Mouse (Mus musculus) left cerebral cortex, postnatal 10 days (tissue): ENCODE data around the gene Gna14. TPM values are rescaled to one million over a fixed set of nuclear protein-coding genes. Genes with fewer than 3 reads are reported as not detected.

Experiments
- DNase-seq, 2 experiments: peaks; one replicate each; pipeline ENCODE4 v3.0.0; 2021 to 2022; ENCODE audit warnings: low spot score in 2 of 2, mixed read lengths in 1 of 2; ENCODE audit errors: extremely low spot score in 1 of 2
- intact Hi-C: fragments of 180-260 bp; cut with DNase I; formaldehyde crosslinking; loops from one replicate; pipeline ENCODE4 v1.15.1; 2025
- total RNA-seq, 2 experiments: library from RNA; stranded (reverse); gene quantifications; 2 replicates each; pipeline ENCODE4 v1.2.3; 2021

Gene Gna14
- total RNA-seq, 2 experiments from 2014 or later, result 0.24 TPM

GRCm38 (mm10) chr19:16494816-16495516 is 59.4 kb downstream of the Gna14 start:
- no peak for DNase-seq
- intact Hi-C loops, result no loop called here

DNA sequence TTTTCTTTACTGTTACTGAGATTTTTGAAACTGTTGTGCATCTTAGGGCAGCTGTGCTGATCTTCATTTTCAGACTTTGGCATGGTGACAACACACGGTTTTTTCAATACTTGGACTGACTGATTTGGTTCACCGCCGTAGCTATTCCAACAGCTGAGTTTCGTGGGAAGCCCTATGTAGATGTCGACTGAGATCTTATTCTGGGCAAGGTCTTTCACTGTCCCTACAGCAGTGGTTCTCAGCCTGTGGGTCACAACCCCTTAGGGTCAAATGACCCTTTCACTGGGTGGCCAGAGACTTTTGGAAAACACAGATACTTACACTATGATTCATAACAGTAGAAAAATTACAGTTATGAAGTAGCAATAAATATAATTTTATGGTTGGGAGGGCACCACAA is 60.5 kb downstream of the Gna14 start:
- intact Hi-C loops, result no loop called here
- DNase-seq, result no peak

GRCm38 (mm10) chr19:16502054-16502453 is 66.5 kb downstream of the Gna14 start:
- DNase-seq, result no peak
- intact Hi-C loops, result no loop called here

- DNase-seq, result peak in 1 of 2 experiments; percentile 7
- intact Hi-C loops, result no loop called here
These were observed 71.3 kb downstream of the Gna14 start for GRCm38 (mm10) chr19:16506711-16507364.

DNA sequence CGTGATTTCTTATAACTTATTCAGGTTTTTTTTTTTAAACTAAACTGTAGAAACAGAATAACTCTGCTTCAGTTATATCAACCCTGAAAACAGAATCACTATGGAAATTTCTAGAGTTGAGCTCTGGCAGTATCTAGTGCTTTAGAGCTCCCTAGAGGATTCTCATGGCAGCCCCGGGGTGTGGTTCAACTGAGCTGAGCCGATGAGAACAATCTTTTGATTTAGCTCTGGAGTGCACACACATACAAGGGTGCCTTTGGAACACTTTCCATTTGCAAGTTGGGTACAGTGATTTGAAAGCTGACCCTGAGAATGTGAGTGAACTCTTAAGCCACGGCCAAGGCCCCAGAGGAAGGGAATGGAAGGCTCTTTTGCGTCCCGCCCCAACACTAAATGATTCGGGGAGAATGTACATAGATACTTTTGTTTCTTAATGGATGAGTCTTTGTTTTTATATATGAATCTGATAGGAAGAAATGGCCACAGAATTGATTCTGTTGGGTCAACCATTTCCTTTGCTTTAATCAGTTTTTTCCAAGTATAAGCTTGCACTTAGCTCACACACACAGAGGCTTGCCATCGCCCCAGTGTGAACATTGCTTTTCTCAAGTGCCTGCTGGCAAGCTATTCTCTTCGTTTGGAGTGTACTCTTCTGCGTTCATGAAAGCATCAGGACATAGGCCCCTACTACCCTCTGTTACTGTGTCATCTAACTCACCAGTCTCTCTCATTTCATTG is 75.0 kb downstream of the Gna14 start:
- intact Hi-C loops, result no loop called here
- no peak for DNase-seq

DNA sequence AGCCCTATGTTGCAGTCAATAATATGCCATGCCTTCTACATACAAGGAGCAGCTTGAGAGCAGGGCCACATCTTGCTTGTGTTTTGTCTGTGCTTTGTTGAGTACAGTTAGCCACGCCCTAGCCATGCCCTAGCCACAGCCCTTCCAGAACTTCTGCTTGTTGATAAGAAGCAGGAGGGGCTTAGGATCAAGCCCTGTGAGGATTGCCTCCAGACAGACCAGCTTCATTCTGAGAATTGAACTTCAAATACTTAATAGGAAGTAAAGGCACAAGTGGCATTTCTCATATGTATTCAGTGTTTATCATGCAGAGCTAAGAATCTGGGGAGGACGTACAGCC is 75.5 kb downstream of the Gna14 start:
- intact Hi-C loops, result no loop called here
- no peak for DNase-seq

GRCm38 (mm10) chr19:16514201-16514600 is 78.6 kb downstream of the Gna14 start:
- no peak for DNase-seq
- intact Hi-C loops, result no loop called here

DNA sequence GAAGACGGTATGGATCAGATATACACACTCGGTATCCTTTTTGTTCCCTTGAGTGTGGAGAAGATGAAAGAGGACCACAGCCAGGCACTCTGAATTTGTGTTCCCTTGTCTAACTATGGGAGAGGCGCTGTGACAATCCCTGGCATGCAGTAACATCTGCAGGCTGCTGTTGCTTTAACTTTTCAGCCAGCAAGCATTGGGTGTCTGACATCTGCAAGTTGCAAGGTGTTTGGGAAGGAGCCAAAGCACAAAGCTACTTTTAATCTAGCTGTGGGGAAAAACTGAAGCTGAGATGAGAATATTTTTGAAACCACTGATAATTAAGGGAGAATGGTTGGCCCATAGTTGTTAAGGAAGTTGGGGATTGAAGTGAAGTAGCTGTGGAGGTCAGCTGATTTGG is 83.0 kb downstream of the Gna14 start:
- intact Hi-C loops, result no loop called here
- no peak for DNase-seq

- no peak for DNase-seq
- intact Hi-C loops, result no loop called here
These were observed 85.0 kb downstream of the Gna14 start for GRCm38 (mm10) chr19:16520608-16521007.

DNA sequence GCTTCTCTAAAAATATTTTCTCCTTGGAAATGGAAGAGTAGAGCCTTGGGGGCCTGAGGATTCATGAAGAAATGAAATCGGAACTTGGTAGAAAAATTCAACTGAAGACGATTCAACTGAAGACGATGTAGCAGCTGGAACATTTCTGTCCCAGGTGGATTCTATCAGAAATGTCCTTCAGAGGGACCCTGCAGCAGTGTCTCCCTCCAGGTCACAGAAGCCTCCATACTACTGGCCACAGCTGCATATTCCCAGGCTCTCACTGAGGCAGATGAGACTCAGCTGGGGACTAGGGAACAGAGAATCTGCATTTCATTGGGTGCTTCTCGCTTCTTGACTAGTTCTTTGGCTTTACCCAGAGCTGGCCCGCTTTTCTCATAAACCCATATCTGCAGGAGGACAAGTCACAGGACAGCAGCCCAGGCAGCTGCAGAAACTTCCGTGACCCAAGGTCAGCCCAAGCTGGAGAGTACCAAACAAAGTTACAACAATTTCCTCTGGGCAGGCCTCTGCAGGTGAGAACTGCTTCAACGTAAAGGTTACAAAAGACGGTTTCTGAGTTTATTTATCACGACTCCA is 90.8 kb downstream of the Gna14 start:
- no peak for DNase-seq
- intact Hi-C loops, result no loop called here

GRCm38 (mm10) chr19:16527031-16527430 is 91.5 kb downstream of the Gna14 start:
- intact Hi-C loops, result no loop called here
- no peak for DNase-seq

- intact Hi-C loops, result no loop called here
- DNase-seq, result no peak
These were observed 92.8 kb downstream of the Gna14 start for GRCm38 (mm10) chr19:16528225-16528828.

GRCm38 (mm10) chr19:16529293-16529920 is 93.8 kb downstream of the Gna14 start:
- peak in 1 of 2 experiments; percentile 32 for DNase-seq
- intact Hi-C loops, result no loop called here

GRCm38 (mm10) chr19:16529999-16530398 is 94.4 kb downstream of the Gna14 start:
- DNase-seq, result no peak
- intact Hi-C loops, result no loop called here

- no peak for DNase-seq
- intact Hi-C loops, result no loop called here
These were observed 98.7 kb downstream of the Gna14 start for GRCm38 (mm10) chr19:16534311-16534710.

DNA sequence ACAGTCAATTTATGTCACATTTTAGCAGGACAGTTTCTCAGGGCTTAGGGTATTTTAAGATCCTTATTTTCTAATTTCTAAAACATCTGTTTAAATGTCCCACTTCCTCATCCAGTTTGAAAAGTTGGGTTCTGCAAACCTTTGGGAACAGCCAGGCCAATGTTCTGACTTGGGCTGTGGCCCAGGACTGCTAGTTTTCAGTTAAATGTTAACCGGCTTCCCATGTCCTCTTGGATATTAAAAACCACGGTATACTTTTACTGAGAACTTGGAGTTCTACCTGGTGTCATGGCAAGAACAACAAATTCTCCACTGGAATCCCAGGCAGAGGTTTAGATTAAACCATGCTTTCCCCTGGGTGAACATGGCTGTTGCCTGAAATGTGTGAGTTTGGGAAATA is 102.9 kb downstream of the Gna14 start:
- no peak for DNase-seq
- intact Hi-C loops, result no loop called here

GRCm38 (mm10) chr19:16543688-16544087 is 108.1 kb downstream of the Gna14 start:
- intact Hi-C loops, result no loop called here
- DNase-seq, result no peak

DNA sequence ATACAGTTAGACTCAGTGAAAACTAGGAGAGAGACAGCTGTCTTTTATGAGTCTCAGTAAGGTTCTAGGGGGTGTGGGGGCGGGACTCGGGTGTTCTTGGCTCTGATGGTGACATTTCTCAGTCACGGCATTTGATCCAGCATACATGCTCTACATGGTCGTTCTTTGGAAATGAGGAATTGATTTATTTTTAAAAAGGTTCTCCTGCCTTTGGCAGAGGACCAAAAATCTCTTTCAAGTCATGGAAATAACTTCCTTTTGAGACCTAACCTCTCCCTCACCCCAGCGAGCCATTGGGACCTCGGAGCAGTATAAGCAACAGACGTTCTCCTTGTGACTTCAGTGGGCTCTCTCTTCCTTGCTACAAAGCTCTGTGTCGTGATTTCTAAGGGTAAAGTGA is 121.4 kb downstream of the Gna14 start:
- intact Hi-C loops, result no loop called here
- no peak for DNase-seq

GRCm38 (mm10) chr19:16557971-16558370 is 122.4 kb downstream of the Gna14 start:
- DNase-seq, result no peak
- intact Hi-C loops, result no loop called here
